Mouse (Mus musculus): ENCODE results near the gene Creb3l2. TPM values are rescaled to one million over a fixed set of nuclear protein-coding genes. Genes with fewer than 3 reads are reported as not detected.
A peak's percentile ranks its signal among the peaks of the same experiment; 100 is the strongest.

Gene Creb3l2
- total and polyA plus RNA-seq, 2 experiments from 2014 or later, result 16.3 to 32.4 TPM

GRCm38 (mm10) chr6:37440491-37441250 is 1.3 kb downstream of the Creb3l2 start:
- Histone ChIP-seq H3K27ac (ENCODE audit: low read depth) (peak overlapping the region; percentile 84), H3K36me3 (replicated peaks; ENCODE audit: control insufficient read depth, insufficient read depth, low read length) (0 out of 2 replicates have a peak, but pooled peaks cover 7% of the 10 kb centered on the region), H3K4me2 (ENCODE audit: low read depth, low read length) (peak overlapping the region; percentile 81), H3K9me3 (replicated peaks; ENCODE audit: control insufficient read depth, low read length) (no peaks in the 10 kb centered on the region), H3K9ac (replicated peaks; ENCODE audit: low read depth, low read length) (peak overlapping the region; percentile 75), H3K27me3 (ENCODE audit: control insufficient read depth, insufficient read depth, low read length) (no peaks in the 10 kb centered on the region), H3K4me1 (ENCODE audit: control insufficient read depth, insufficient read depth) (peaks cover 29% of the 10 kb centered on the region), H3K4me3 (ENCODE audit: low read depth, low read length) (peak overlapping the region; percentile 77)
- 2% methylated on average over 12 of the region's 12 CpGs for WGBS
- DNase-seq (ENCODE audit: low spot score) (peak; percentile 55), ATAC-seq (ENCODE audit: insufficient read depth, low read depth) (no peak)
- no peak for TF ChIP-seq EP300 (IDR thresholded peaks at IDR 0.05; ENCODE audit: low read depth)
- no peak for TF ChIP-seq CTCF (IDR thresholded peaks at IDR 0.05; ENCODE audit: low read depth)

- TF ChIP-seq EP300 (IDR thresholded peaks at IDR 0.05; ENCODE audit: low read depth) (no peak), CTCF (IDR thresholded peaks at IDR 0.05; ENCODE audit: low read depth) (no peak; the same call in 1 of the 2 replicates)
- H3K4me2 ChIP-seq (ENCODE audit: low read depth, low read length), result peak overlapping the region; percentile 81
- no peak for DNase-seq (ENCODE audit: low spot score)
- 0 out of 2 replicates have a peak, but pooled peaks cover 7% of the 10 kb centered on the region for H3K36me3 ChIP-seq (replicated peaks; ENCODE audit: control insufficient read depth, insufficient read depth, low read length)
- H3K4me3 ChIP-seq (ENCODE audit: low read depth, low read length), result peak overlapping the region; percentile 77
- ATAC-seq (ENCODE audit: insufficient read depth, low read depth), result no peak
- WGBS, result 21% methylated on average over 13 of the region's 13 CpGs
- no peaks in the 10 kb centered on the region for H3K27me3 ChIP-seq (ENCODE audit: control insufficient read depth, insufficient read depth, low read length)
- H3K9ac ChIP-seq (replicated peaks; ENCODE audit: low read depth, low read length), result peak overlapping the region; percentile 75
- H3K9me3 ChIP-seq (replicated peaks; ENCODE audit: control insufficient read depth, low read length), result no peaks in the 10 kb centered on the region
- H3K4me1 ChIP-seq (ENCODE audit: control insufficient read depth, insufficient read depth), result peaks cover 37% of the 10 kb centered on the region
- peak overlapping the region; percentile 84 for H3K27ac ChIP-seq (ENCODE audit: low read depth)
Observed at GRCm38 (mm10) chr6:37439676-37440490, 2.1 kb downstream of the Creb3l2 start.

GRCm38 (mm10) chr6:37438510-37438909 is 3.4 kb downstream of the Creb3l2 start:
- WGBS, result 85% methylated on average over 3 of the region's 3 CpGs
- peaks cover 48% of the 10 kb centered on the region for H3K4me1 ChIP-seq (ENCODE audit: control insufficient read depth, insufficient read depth)
- no peaks in the 10 kb centered on the region for H3K9me3 ChIP-seq (replicated peaks; ENCODE audit: control insufficient read depth, low read length)
- no peak for TF ChIP-seq EP300 (IDR thresholded peaks at IDR 0.05; ENCODE audit: low read depth)
- no peak for TF ChIP-seq CTCF (IDR thresholded peaks at IDR 0.05; ENCODE audit: low read depth)
- peak overlapping the region; percentile 81 for H3K4me2 ChIP-seq (ENCODE audit: low read depth, low read length)
- no peaks in the 10 kb centered on the region for H3K27me3 ChIP-seq (ENCODE audit: control insufficient read depth, insufficient read depth, low read length)
- H3K4me3 ChIP-seq (ENCODE audit: low read depth, low read length), result 0 out of 2 replicates have a peak overlapping the region, but pooled peaks have one; percentile 2
- ATAC-seq (ENCODE audit: insufficient read depth, low read depth) (no peak), DNase-seq (ENCODE audit: low spot score) (no peak)
- 0 out of 2 replicates have a peak, but pooled peaks cover 7% of the 10 kb centered on the region for H3K36me3 ChIP-seq (replicated peaks; ENCODE audit: control insufficient read depth, insufficient read depth, low read length)
- H3K9ac ChIP-seq (replicated peaks; ENCODE audit: low read depth, low read length), result 0 out of 2 replicates have a peak overlapping the region, but pooled peaks have one; percentile 4
- H3K27ac ChIP-seq (ENCODE audit: low read depth), result no peak overlapping the region

- no peak overlapping the region for H3K27ac ChIP-seq (ENCODE audit: low read depth)
- H3K36me3 ChIP-seq (replicated peaks; ENCODE audit: control insufficient read depth, insufficient read depth, low read length), result 0 out of 2 replicates have a peak, but pooled peaks cover 7% of the 10 kb centered on the region
- H3K4me1 ChIP-seq (ENCODE audit: control insufficient read depth, insufficient read depth), result peaks cover 61% of the 10 kb centered on the region
Observed at GRCm38 (mm10) chr6:37437086-37437485, 4.9 kb downstream of the Creb3l2 start.

GRCm38 (mm10) chr6:37435391-37435790 is 6.6 kb downstream of the Creb3l2 start:
- TF ChIP-seq CTCF (IDR thresholded peaks at IDR 0.05; ENCODE audit: low read depth) (no peak), EP300 (IDR thresholded peaks at IDR 0.05; ENCODE audit: low read depth) (no peak)
- Histone ChIP-seq H3K9me3 (replicated peaks; ENCODE audit: control insufficient read depth, low read length) (no peaks in the 10 kb centered on the region), H3K4me3 (ENCODE audit: low read depth, low read length) (no peak overlapping the region), H3K27ac (ENCODE audit: low read depth) (peak overlapping the region; percentile 47), H3K4me2 (ENCODE audit: low read depth, low read length) (no peak overlapping the region), H3K36me3 (replicated peaks; ENCODE audit: control insufficient read depth, insufficient read depth, low read length) (0 out of 2 replicates have a peak, but pooled peaks cover 7% of the 10 kb centered on the region), H3K4me1 (ENCODE audit: control insufficient read depth, insufficient read depth) (peaks cover 76% of the 10 kb centered on the region), H3K9ac (replicated peaks; ENCODE audit: low read depth, low read length) (no peak overlapping the region), H3K27me3 (ENCODE audit: control insufficient read depth, insufficient read depth, low read length) (no peaks in the 10 kb centered on the region)
- no peak for ATAC-seq (ENCODE audit: insufficient read depth, low read depth)
- WGBS, result 30% methylated on average over 6 of the region's 6 CpGs
- DNase-seq (ENCODE audit: low spot score), result no peak

More at GRCm38 (mm10) chr6:37437086-37437485, 4.9 kb downstream of the Creb3l2 start:
- H3K4me2 ChIP-seq (ENCODE audit: low read depth, low read length), result peak overlapping the region; percentile 81; the same call in 1 of the 2 replicates
- no peak for TF ChIP-seq CTCF (IDR thresholded peaks at IDR 0.05; ENCODE audit: low read depth)
- no peak for TF ChIP-seq EP300 (IDR thresholded peaks at IDR 0.05; ENCODE audit: low read depth)
- WGBS, result 88% methylated on average over 13 of the region's 13 CpGs
- H3K27me3 ChIP-seq (ENCODE audit: control insufficient read depth, insufficient read depth, low read length), result no peaks in the 10 kb centered on the region
- H3K9ac ChIP-seq (replicated peaks; ENCODE audit: low read depth, low read length), result no peak overlapping the region
- DNase-seq (ENCODE audit: low spot score) (no peak), ATAC-seq (ENCODE audit: insufficient read depth, low read depth) (no peak)
- no peaks in the 10 kb centered on the region for H3K9me3 ChIP-seq (replicated peaks; ENCODE audit: control insufficient read depth, low read length)
- H3K4me3 ChIP-seq (ENCODE audit: low read depth, low read length), result no peak overlapping the region

All from heart, postnatal 0 days (tissue).